Mouse (Mus musculus) regulatory T cell (primary cell): ENCODE results near the gene Gfod1.

Experiments used
- in situ Hi-C: fragments of 300-600 bp; cut with MboI, MseI; formaldehyde crosslinking; loops from one replicate; pipeline ENCODE4 v1.15.1; 2025; ENCODE audit warnings: high pct_unique_total_duplicates

Gene Gfod1

GRCm38 (mm10) chr13:43209560-43209959 is 94.4 kb downstream of the Gfod1 start:
- in situ Hi-C loops: loop anchor here (25.0 kb wide), 1 partner anchor 1303 kb away; no protein-coding TSS in a partner anchor

- in situ Hi-C loops: loop anchor here (25.0 kb wide), 1 partner anchor 1303 kb away; no protein-coding TSS in a partner anchor
Observed at GRCm38 (mm10) chr13:43208914-43209439, 95.0 kb downstream of the Gfod1 start.

GRCm38 (mm10) chr13:43206118-43206683 is 97.8 kb downstream of the Gfod1 start:
- in situ Hi-C loops: loop anchor here (25.0 kb wide), 1 partner anchor 1306 kb away; no protein-coding TSS in a partner anchor

GRCm38 (mm10) chr13:43203641-43204040 is 100.3 kb downstream of the Gfod1 start:
- in situ Hi-C loops: loop anchor here (5.0 to 25.0 kb wide), 2 partner anchors 119 to 1309 kb away; no protein-coding TSS in a partner anchor

GRCm38 (mm10) chr13:43203234-43203633 is 100.7 kb downstream of the Gfod1 start:
- in situ Hi-C loops: loop anchor here (5.0 to 25.0 kb wide), 2 partner anchors 119 to 1309 kb away; no protein-coding TSS in a partner anchor

- in situ Hi-C loops: loop anchor here (5.0 to 25.0 kb wide), 2 partner anchors 120 to 1310 kb away; no protein-coding TSS in a partner anchor
Observed at GRCm38 (mm10) chr13:43202351-43202750, 101.6 kb downstream of the Gfod1 start.

- in situ Hi-C loops: loop anchor here (5.0 to 25.0 kb wide), 2 partner anchors 121 to 1311 kb away; no protein-coding TSS in a partner anchor
Observed at GRCm38 (mm10) chr13:43201033-43201432, 102.9 kb downstream of the Gfod1 start.

GRCm38 (mm10) chr13:43200473-43200872 is 103.5 kb downstream of the Gfod1 start:
- in situ Hi-C loops: loop anchor here (5.0 to 25.0 kb wide), 2 partner anchors 122 to 1312 kb away; no protein-coding TSS in a partner anchor

GRCm38 (mm10) chr13:43199749-43200148 is 104.2 kb downstream of the Gfod1 start:
- in situ Hi-C loops: loop anchor here (5.0 to 25.0 kb wide), 3 partner anchors 123 to 1313 kb away; no protein-coding TSS in a partner anchor

GRCm38 (mm10) chr13:43199282-43199681 is 104.7 kb downstream of the Gfod1 start:
- in situ Hi-C loops: loop anchor here (25.0 kb wide), 1 partner anchor 538 kb away; no protein-coding TSS in a partner anchor

GRCm38 (mm10) chr13:43197187-43197586 is 106.8 kb downstream of the Gfod1 start:
- in situ Hi-C loops: loop anchor here (25.0 kb wide), 1 partner anchor 540 kb away; no protein-coding TSS in a partner anchor

GRCm38 (mm10) chr13:43196000-43196399 is 108.0 kb downstream of the Gfod1 start:
- in situ Hi-C loops: loop anchor here (25.0 kb wide), 1 partner anchor 541 kb away; no protein-coding TSS in a partner anchor

GRCm38 (mm10) chr13:43193932-43194331 is 110.0 kb downstream of the Gfod1 start:
- in situ Hi-C loops: loop anchor here (25.0 kb wide), 1 partner anchor 543 kb away; no protein-coding TSS in a partner anchor

GRCm38 (mm10) chr13:43193266-43193665 is 110.7 kb downstream of the Gfod1 start:
- in situ Hi-C loops: loop anchor here (25.0 kb wide), 1 partner anchor 544 kb away; no protein-coding TSS in a partner anchor

GRCm38 (mm10) chr13:43191741-43192192 is 112.2 kb downstream of the Gfod1 start:
- in situ Hi-C loops: loop anchor here (25.0 kb wide), 1 partner anchor 546 kb away; no protein-coding TSS in a partner anchor

GRCm38 (mm10) chr13:43191290-43191689 is 112.7 kb downstream of the Gfod1 start:
- in situ Hi-C loops: loop anchor here (25.0 kb wide), 1 partner anchor 546 kb away; no protein-coding TSS in a partner anchor

GRCm38 (mm10) chr13:43187736-43188135 is 116.2 kb downstream of the Gfod1 start:
- in situ Hi-C loops: loop anchor here (25.0 kb wide), 1 partner anchor 550 kb away; no protein-coding TSS in a partner anchor

GRCm38 (mm10) chr13:43183248-43184055 is 120.5 kb downstream of the Gfod1 start:
- in situ Hi-C loops: loop anchor here (25.0 kb wide), 1 partner anchor 554 kb away; no protein-coding TSS in a partner anchor

GRCm38 (mm10) chr13:43182465-43183201 is 121.3 kb downstream of the Gfod1 start:
- in situ Hi-C loops: loop anchor here (25.0 kb wide), 1 partner anchor 555 kb away; no protein-coding TSS in a partner anchor

- in situ Hi-C loops: loop anchor here (25.0 kb wide), 1 partner anchor 556 kb away; no protein-coding TSS in a partner anchor
Observed at GRCm38 (mm10) chr13:43181104-43181503, 122.9 kb downstream of the Gfod1 start.
